Mouse (Mus musculus) cerebellum, adult 9-11 months (tissue): ENCODE results near the gene Strbp.
A peak's percentile ranks its signal among the peaks of the same experiment; 100 is the strongest.
"Not testable (repeated sequence)": the region's sequence is repeated elsewhere in the genome, so short reads cannot be mapped to it uniquely, and the experiment has no call there.

Source experiments
- DNase-seq: peaks from one replicate; pipeline ENCODE4 v3.0.0; 2022

Strbp gene

GRCm38 (mm10) chr2:37518561-37519285 lies 184.9 kb downstream of the Strbp start:
- DNase-seq, result no peak

GRCm38 (mm10) chr2:37516922-37517462 lies 186.7 kb downstream of the Strbp start:
- peak; percentile 80 for DNase-seq

GRCm38 (mm10) chr2:37516030-37516710 lies 187.5 kb downstream of the Strbp start, which contains the start of gene Gpr21:
Gene Gpr21, plus strand, starts transcription at chr2:37516332.
- peak; percentile 10 for DNase-seq

GRCm38 (mm10) chr2:37511134-37511901 lies 192.3 kb downstream of the Strbp start:
- no peak for DNase-seq

GRCm38 (mm10) chr2:37505856-37506255 lies 197.8 kb downstream of the Strbp start:
- DNase-seq, result not testable (repeated sequence)

GRCm38 (mm10) chr2:37497321-37497720 lies 206.3 kb downstream of the Strbp start:
- DNase-seq, result no peak

- DNase-seq, result no peak
These were observed 214.7 kb downstream of the Strbp start for GRCm38 (mm10) chr2:37488956-37489355.

GRCm38 (mm10) chr2:37486408-37486807 lies 217.3 kb downstream of the Strbp start:
- no peak for DNase-seq

- no peak for DNase-seq
These were observed 218.3 kb downstream of the Strbp start for GRCm38 (mm10) chr2:37485370-37485769.

- no peak for DNase-seq
These were observed 219.5 kb downstream of the Strbp start for GRCm38 (mm10) chr2:37484165-37484564.

GRCm38 (mm10) chr2:37480039-37480438 lies 223.6 kb downstream of the Strbp start:
- no peak for DNase-seq

GRCm38 (mm10) chr2:37479559-37479958 lies 224.1 kb downstream of the Strbp start:
- DNase-seq, result no peak

- no peak for DNase-seq
These were observed 237.4 kb downstream of the Strbp start for GRCm38 (mm10) chr2:37466266-37466665.

GRCm38 (mm10) chr2:37460707-37461106 lies 243.0 kb downstream of the Strbp start:
- no peak for DNase-seq

- DNase-seq, result no peak
These were observed 251.3 kb downstream of the Strbp start for GRCm38 (mm10) chr2:37452376-37452760.

- DNase-seq, result peak; percentile 95
These were observed 251.8 kb downstream of the Strbp start for GRCm38 (mm10) chr2:37451667-37452375.

- DNase-seq, result peak; percentile 95
These were observed 260.8 kb downstream of the Strbp start, which contains the start of the genes Zbtb26, Zbtb6 and Rabgap1 for GRCm38 (mm10) chr2:37442611-37443591. Gene Zbtb26, minus strand, starts transcription at chr2:37443135. Gene Zbtb6, minus strand, starts transcription at chr2:37443171. Gene Rabgap1, plus strand, starts transcription at chr2:37443279.
